Mouse (Mus musculus): ENCODE results near the gene Rmnd5a. TPM values are rescaled to one million over a fixed set of nuclear protein-coding genes. Genes with fewer than 3 reads are reported as not detected.
"Not testable (repeated sequence)": the region's sequence is repeated elsewhere in the genome, so short reads cannot be mapped to it uniquely, and the experiment has no call there.

Gene Rmnd5a
- total RNA-seq (2021) = 10 to 100 TPM; 66.8 to 74.7 TPM
- long read RNA-seq, experiment 1, full-length matches to known transcripts = 8 of 21 reads
- long read RNA-seq, experiment 1, partial matches to known transcripts = 3 of 21 reads
- long read RNA-seq, experiment 1, other reads (novel, unspliced or antisense) = 10 of 21 reads
- long read RNA-seq, experiment 2, full-length matches to known transcripts = 1 of 4 reads
- long read RNA-seq, experiment 2, partial matches to known transcripts = 0 of 4 reads
- long read RNA-seq, experiment 2, other reads (novel, unspliced or antisense) = 3 of 4 reads

GRCm38 (mm10) chr6:71440492-71441250, at the start of gene Rmnd5a:
Rmnd5a (minus strand) TSS chr6:71440637.
- DNase-seq = peak; percentile 97 to 99

- no peak for DNase-seq
These were observed 47.5 kb upstream of the Rmnd5a start for GRCm38 (mm10) chr6:71487966-71488365.

GRCm38 (mm10) chr6:71486867-71487266, 46.4 kb upstream of the Rmnd5a start:
- no peak for DNase-seq

GRCm38 (mm10) chr6:71486226-71486625, 45.8 kb upstream of the Rmnd5a start:
- DNase-seq = no peak

- no peak for DNase-seq
These were observed 44.8 kb upstream of the Rmnd5a start for GRCm38 (mm10) chr6:71485246-71485645.

GRCm38 (mm10) chr6:71481136-71481535, 40.7 kb upstream of the Rmnd5a start:
- DNase-seq = no peak

GRCm38 (mm10) chr6:71480136-71480535, 39.7 kb upstream of the Rmnd5a start:
- DNase-seq = no peak

GRCm38 (mm10) chr6:71479588-71479987, 39.2 kb upstream of the Rmnd5a start:
- DNase-seq = not testable (repeated sequence)

GRCm38 (mm10) chr6:71478816-71479568, 38.6 kb upstream of the Rmnd5a start:
- DNase-seq = not testable (repeated sequence)

GRCm38 (mm10) chr6:71476783-71477182, 36.3 kb upstream of the Rmnd5a start:
- no peak for DNase-seq

GRCm38 (mm10) chr6:71475604-71476003, 35.2 kb upstream of the Rmnd5a start:
- DNase-seq = no peak

- no peak for DNase-seq
These were observed 32.3 kb upstream of the Rmnd5a start for GRCm38 (mm10) chr6:71472786-71473185.

GRCm38 (mm10) chr6:71471830-71472520, 31.5 kb upstream of the Rmnd5a start:
- no peak for DNase-seq

- no peak for DNase-seq
These were observed 28.9 kb upstream of the Rmnd5a start for GRCm38 (mm10) chr6:71469291-71469690.

GRCm38 (mm10) chr6:71467766-71468165, 27.3 kb upstream of the Rmnd5a start:
- no peak for DNase-seq

- DNase-seq = no peak
These were observed 24.7 kb upstream of the Rmnd5a start for GRCm38 (mm10) chr6:71465146-71465545.

GRCm38 (mm10) chr6:71457956-71458608, 17.6 kb upstream of the Rmnd5a start:
- DNase-seq = no peak

- not testable (repeated sequence) for DNase-seq
These were observed 13.7 kb upstream of the Rmnd5a start for GRCm38 (mm10) chr6:71453983-71454739.

GRCm38 (mm10) chr6:71452792-71453191, 12.4 kb upstream of the Rmnd5a start:
- no peak for DNase-seq

- DNase-seq = no peak
These were observed 5.1 kb upstream of the Rmnd5a start for GRCm38 (mm10) chr6:71445560-71445959.

- no peak for DNase-seq
These were observed 4.3 kb upstream of the Rmnd5a start for GRCm38 (mm10) chr6:71444756-71445155.
